Mouse (Mus musculus) yolk sac, embryonic 10.5 days (tissue): ENCODE data around the gene Xkr7.

Experiments used
- DNase-seq: peaks from one replicate; pipeline ENCODE4 v3.0.0-alpha.2; 2017; ENCODE audit warnings: low spot score

The Xkr7 gene

GRCm38 (mm10) chr2:153071491-153072184 lies 40.0 kb downstream of the Xkr7 start:
- DNase-seq, result no peak

GRCm38 (mm10) chr2:153074651-153075050 lies 43.0 kb downstream of the Xkr7 start:
- DNase-seq, result no peak

GRCm38 (mm10) chr2:153075961-153076360 lies 44.3 kb downstream of the Xkr7 start:
- DNase-seq, result no peak

- peak; percentile 66 for DNase-seq
Measured at GRCm38 (mm10) chr2:153080841-153081523, 49.3 kb downstream of the Xkr7 start.

- no peak for DNase-seq
Measured at GRCm38 (mm10) chr2:153081866-153082265, 50.2 kb downstream of the Xkr7 start.

- DNase-seq, result no peak
Measured at GRCm38 (mm10) chr2:153083275-153083674, 51.6 kb downstream of the Xkr7 start.

GRCm38 (mm10) chr2:153083824-153084223 lies 52.2 kb downstream of the Xkr7 start:
- DNase-seq, result no peak

- DNase-seq, result no peak
Measured at GRCm38 (mm10) chr2:153084261-153084976, 52.8 kb downstream of the Xkr7 start.

- DNase-seq, result no peak
Measured at GRCm38 (mm10) chr2:153085556-153085955, 53.9 kb downstream of the Xkr7 start.

- no peak for DNase-seq
Measured at GRCm38 (mm10) chr2:153086166-153086565, 54.5 kb downstream of the Xkr7 start.

GRCm38 (mm10) chr2:153087091-153087490 lies 55.4 kb downstream of the Xkr7 start:
- no peak for DNase-seq

- DNase-seq, result no peak
Measured at GRCm38 (mm10) chr2:153089316-153089715, 57.7 kb downstream of the Xkr7 start.

- no peak for DNase-seq
Measured at GRCm38 (mm10) chr2:153090551-153091165, 59.0 kb downstream of the Xkr7 start.
